Mouse (Mus musculus): ENCODE results near the gene Fpr3.

The Fpr3 gene

DNA sequence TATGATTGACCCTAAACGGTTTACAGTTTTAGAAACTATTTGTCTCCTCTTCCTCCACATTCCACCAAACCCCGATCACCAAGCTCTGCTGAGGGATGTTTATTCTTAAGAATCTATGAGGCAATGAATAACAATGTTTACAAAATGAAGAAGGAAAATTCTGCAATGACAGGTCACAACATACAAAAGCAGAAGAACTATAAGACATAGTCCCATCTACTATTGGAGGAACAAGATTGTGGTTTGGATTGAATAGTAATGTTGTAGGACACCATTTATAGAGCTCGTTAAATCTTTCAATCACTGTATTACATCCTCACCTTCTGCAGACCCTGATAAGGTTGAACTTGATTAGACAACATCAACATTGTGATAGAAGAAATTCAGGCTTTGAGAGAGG, 5.0 kb upstream of the Fpr3 start:
- WGBS: 82% methylated on average over 3 of the region's 3 CpGs

- 58% methylated on average over 1 of the region's 1 CpGs for WGBS
These were observed 3.8 kb upstream of the Fpr3 start, which contains the start of gene Fpr1 for GRCm38 (mm10) chr17:17883840-17884239. Fpr1 (minus strand) TSS chr17:17883940.

DNA sequence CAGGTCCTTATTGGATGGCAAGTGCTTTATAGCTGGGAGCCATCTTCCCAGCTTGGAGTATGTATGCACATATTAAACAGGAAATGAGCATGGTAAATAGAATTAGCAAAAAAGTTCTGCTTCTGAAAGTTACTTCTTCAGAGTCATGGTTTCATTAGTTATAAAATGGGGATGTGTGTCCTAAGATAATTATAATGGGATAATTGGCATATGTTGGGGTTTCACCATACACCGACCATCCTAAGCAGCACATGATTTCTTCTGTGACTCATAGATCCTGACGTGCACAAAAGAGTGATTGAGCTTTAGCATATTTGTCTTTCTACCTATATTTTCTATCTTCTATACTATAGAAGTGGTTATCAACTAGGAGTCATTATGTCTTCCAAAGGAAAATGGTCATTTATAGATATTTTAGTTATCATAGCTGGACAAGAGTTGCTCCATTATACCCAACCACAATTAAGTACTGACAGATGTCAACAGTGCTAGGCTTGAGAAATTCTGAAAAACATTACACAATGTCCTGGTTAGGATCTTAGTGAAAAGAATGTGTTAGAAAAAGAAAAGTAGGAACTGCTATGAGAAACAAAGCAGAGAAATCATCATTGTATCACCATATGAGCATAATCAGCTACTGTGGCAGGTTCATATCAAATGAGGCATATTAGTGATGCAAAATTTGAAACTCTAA, 2.2 kb downstream of the Fpr3 start:
- 88% methylated on average over 2 of the region's 2 CpGs for WGBS

DNA sequence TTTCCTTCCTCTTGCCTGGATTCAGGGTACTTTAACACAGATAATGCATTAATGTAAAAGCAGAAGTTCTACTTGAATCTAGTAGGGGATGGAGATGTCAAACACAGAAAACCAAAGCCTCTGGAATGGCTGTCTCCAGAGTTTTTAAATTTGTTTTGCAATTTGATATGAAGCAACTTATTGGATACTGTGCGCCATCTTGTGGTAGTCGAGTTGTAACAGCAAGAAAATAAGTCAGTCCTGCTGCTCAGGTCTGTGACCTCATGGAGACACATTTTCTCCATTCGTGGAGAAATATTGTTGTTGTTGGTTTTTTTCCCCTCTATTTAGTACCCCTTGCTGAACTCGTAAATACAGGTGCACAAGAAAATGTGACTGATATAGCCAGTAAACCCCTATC, 8.4 kb downstream of the Fpr3 start:
- 3% methylated on average over 4 of the region's 4 CpGs for WGBS

DNA sequence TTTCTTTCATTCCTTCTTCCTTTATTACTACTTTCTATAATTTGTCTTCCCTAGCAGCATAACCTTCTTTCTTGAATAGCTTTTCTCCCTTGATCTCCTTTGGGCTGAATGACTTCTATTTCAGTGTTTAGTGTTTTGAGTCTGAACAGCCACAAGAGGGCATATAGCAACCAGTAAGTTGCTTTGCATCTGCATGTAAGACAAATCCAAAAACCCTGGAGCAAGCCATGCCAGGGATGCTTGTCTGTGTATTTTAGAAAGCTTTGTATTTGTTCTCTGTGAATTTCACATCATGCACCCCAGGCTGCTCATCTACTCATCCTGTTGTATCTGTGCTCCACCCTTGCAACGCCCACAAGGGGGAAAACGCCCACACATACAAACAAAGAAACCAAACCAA, 11.6 kb downstream of the Fpr3 start:
- 78% methylated on average over 2 of the region's 2 CpGs for WGBS

DNA sequence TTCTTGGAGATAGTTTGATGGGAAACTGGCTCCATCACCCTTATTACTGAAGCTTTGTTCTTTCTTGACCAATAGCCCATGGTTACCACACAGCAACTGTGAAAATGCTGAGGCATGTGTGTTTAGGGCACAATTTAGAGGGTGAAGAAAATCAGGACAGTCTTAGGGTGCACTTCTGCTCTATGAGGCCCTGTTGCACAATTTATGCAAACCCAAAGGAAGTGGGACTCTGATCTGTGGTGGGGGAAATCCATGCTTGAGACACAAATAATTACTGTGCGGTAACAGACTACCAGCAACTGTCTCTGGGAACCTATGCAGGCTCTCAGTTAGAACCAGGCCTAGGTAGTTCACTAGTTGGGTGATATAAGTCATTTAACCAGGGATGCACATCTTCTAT, 13.1 kb downstream of the Fpr3 start:
- WGBS: 93% methylated on average over 1 of the region's 1 CpGs

- 20% methylated on average over 51 of the region's 51 CpGs for WGBS
These were observed 22.2 kb downstream of the Fpr3 start for GRCm38 (mm10) chr17:17909636-17910421.

GRCm38 (mm10) chr17:17912618-17913017, 25.0 kb downstream of the Fpr3 start:
- 85% methylated on average over 8 of the region's 8 CpGs for WGBS

- WGBS: 95% methylated on average over 1 of the region's 1 CpGs
These were observed 29.7 kb downstream of the Fpr3 start for GRCm38 (mm10) chr17:17917376-17917775.

- WGBS: 12% methylated on average over 1 of the region's 1 CpGs
These were observed 85.8 kb downstream of the Fpr3 start for GRCm38 (mm10) chr17:17973443-17973842.

DNA sequence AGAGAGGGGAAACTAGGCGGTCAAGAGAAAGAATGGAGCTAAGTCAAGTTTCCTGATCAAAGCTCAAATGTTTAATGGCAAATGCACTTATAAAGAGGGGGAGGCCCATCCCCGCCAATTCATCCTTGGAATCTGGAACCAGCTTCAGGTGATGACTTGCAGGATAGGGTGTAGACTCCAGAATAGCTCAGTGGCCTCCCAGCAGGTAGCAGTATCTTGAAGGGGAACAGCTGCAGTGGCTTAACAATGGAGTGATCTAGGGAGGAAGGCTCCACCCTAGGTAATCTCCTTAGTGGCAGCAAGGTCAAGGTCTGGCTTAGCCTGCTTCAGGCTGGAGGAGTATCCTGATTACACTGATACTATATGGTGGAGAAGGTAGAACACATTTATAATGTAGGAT, 93.6 kb downstream of the Fpr3 start:
- WGBS: 72% methylated on average over 2 of the region's 2 CpGs

GRCm38 (mm10) chr17:18004752-18005151, 117.1 kb downstream of the Fpr3 start:
- WGBS: 93% methylated on average over 1 of the region's 1 CpGs
